Mouse (Mus musculus): ENCODE data around the gene Slc22a23. TPM values are rescaled to one million over a fixed set of nuclear protein-coding genes. Genes with fewer than 3 reads are reported as not detected.

The Slc22a23 gene
- total RNA-seq, 1 experiment, result 5.9 TPM

DNA sequence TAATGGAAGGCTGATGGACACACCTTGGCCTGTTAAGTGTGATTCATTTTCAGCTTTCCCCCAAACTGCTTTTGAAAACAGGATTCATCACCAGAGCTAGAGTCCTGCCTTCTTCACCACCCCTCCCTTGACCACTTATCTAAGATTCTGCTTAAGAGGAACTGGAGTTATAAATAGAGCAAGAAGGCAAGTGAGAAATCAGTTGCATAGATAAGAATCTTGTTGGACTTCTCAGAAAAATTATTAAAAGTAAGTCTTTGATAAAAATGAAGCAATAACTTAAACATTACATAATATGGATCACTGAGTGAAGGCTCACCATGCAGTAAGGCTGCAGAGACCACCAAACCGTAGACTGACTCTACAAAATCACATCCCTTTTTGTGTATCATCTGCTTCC lies 18.0 kb downstream of the Slc22a23 start:
- Histone ChIP-seq H3K9me3 (ENCODE audit: control insufficient read depth, insufficient read depth, low read depth, low read length) (no peaks in the 10 kb centered on the region), H3K4me1 (ENCODE audit: control insufficient read depth in 2 of 2, insufficient read depth in 2 of 2, low read length in 2 of 2, poor library complexity in 1 of 2) (0 out of 4 replicates have a peak, but pooled peaks cover 0 to 1% of the 10 kb centered on the region in 2 experiments), H3K36me3 (ENCODE audit: control insufficient read depth, insufficient read depth, low read length, poor library complexity, severe bottlenecking) (no peaks in the 10 kb centered on the region), H3K4me3 (ENCODE audit: insufficient read depth in 1 of 2, low read depth in 1 of 2, low read length in 2 of 2, poor library complexity in 1 of 2, severe bottlenecking in 1 of 2) (no peak overlapping the region), H3K27ac (ENCODE audit: insufficient read depth, low read depth, low read length, poor library complexity, severe bottlenecking) (no peak overlapping the region), H3K9ac (ENCODE audit: insufficient read depth, low read depth, low read length, poor library complexity, severe bottlenecking) (no peak overlapping the region)
- in situ Hi-C loops (cut with MboI; ENCODE audit: low sequenced_read_pairs in 2 of 2, unreplicated experiment in 2 of 2), result no loop called here
- TF ChIP-seq HCFC1 (IDR thresholded peaks at IDR 0.05; ENCODE audit: borderline replicate concordance, insufficient read depth, low read length) (no peak), CHD2 (IDR thresholded peaks at IDR 0.05; ENCODE audit: low read depth, low read length) (no peak), ZNF384 (IDR thresholded peaks at IDR 0.05; ENCODE audit: low read depth, low read length) (no peak), ZC3H11A (IDR thresholded peaks at IDR 0.05; ENCODE audit: borderline replicate concordance, low read depth, low read length) (no peak), MAFK (IDR thresholded peaks at IDR 0.05; ENCODE audit: insufficient read depth, low read depth, low read length) (no peak)
- no peak for DNase-seq (ENCODE audit: low read depth, low spot score)

DNA sequence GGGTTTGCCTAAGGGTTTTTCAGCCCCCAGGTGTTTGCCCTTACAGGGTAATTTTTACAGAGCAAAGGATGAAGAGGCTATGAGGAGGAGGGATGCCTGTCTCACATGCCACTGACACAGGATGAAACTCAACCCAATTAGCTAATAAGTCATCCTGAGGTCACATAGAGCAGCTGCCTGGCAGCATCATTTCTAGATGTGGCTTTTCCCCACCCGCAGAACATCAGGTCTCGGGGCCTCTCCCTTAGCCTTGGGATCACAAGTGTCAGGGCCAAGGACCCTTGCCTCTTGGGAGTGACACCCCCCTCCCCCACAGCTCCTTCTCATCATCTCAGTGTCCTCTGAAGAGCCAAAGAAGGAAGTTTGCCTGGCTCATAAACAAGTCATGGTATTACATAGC lies 21.6 kb downstream of the Slc22a23 start:
- no peaks in the 10 kb centered on the region for H3K9me3 ChIP-seq (ENCODE audit: control insufficient read depth, insufficient read depth, low read depth, low read length)
- TF ChIP-seq ZNF384 (IDR thresholded peaks at IDR 0.05; ENCODE audit: low read depth, low read length), result no peak
- TF ChIP-seq MAFK (IDR thresholded peaks at IDR 0.05; ENCODE audit: insufficient read depth, low read depth, low read length), result no peak
- no peak for TF ChIP-seq HCFC1 (IDR thresholded peaks at IDR 0.05; ENCODE audit: borderline replicate concordance, insufficient read depth, low read length)
- no peak for TF ChIP-seq ZC3H11A (IDR thresholded peaks at IDR 0.05; ENCODE audit: borderline replicate concordance, low read depth, low read length)
- no peak for TF ChIP-seq CHD2 (IDR thresholded peaks at IDR 0.05; ENCODE audit: low read depth, low read length)

DNA sequence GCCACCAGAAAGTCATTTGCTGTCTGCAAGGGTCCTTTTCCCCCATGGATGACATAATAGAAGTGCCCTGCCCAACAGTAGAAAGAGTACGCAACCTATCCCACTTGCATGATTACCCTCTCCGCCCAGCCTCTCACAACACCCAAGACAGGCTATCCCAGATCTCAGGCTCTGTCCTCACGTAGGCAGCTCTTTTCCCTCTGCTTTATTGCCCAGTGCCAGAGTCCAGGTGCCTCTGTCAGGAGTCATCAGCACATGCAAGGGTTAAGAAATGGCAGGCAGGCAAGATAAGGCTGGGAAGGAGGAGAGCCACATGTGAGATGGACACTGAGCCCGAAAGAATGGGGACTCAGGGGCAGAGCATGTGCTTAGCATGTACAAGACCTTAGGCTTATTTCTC lies 24.5 kb downstream of the Slc22a23 start:
- in situ Hi-C loops (cut with MboI; ENCODE audit: low sequenced_read_pairs in 2 of 2, unreplicated experiment in 2 of 2), result no loop called here
- H3K4me1 ChIP-seq (ENCODE audit: control insufficient read depth in 2 of 2, insufficient read depth in 2 of 2, low read length in 2 of 2, poor library complexity in 1 of 2), result no peaks in the 10 kb centered on the region
- no peaks in the 10 kb centered on the region for H3K9me3 ChIP-seq (ENCODE audit: control insufficient read depth, insufficient read depth, low read depth, low read length)

More for the DNA sequence above, 21.6 kb downstream of the Slc22a23 start:
- H3K4me3 ChIP-seq (ENCODE audit: insufficient read depth in 1 of 2, low read depth in 1 of 2, low read length in 2 of 2, poor library complexity in 1 of 2, severe bottlenecking in 1 of 2), result no peak overlapping the region
- in situ Hi-C loops (cut with MboI; ENCODE audit: low sequenced_read_pairs in 2 of 2, unreplicated experiment in 2 of 2), result no loop called here
- H3K36me3 ChIP-seq (ENCODE audit: control insufficient read depth, insufficient read depth, low read length, poor library complexity, severe bottlenecking), result no peaks in the 10 kb centered on the region
- H3K9ac ChIP-seq (ENCODE audit: insufficient read depth, low read depth, low read length, poor library complexity, severe bottlenecking), result no peak overlapping the region
- 0 out of 4 replicates have a peak, but pooled peaks cover 0 to 1% of the 10 kb centered on the region in 2 experiments for H3K4me1 ChIP-seq (ENCODE audit: control insufficient read depth in 2 of 2, insufficient read depth in 2 of 2, low read length in 2 of 2, poor library complexity in 1 of 2)
- no peak for DNase-seq (ENCODE audit: low read depth, low spot score)
- no peak overlapping the region for H3K27ac ChIP-seq (ENCODE audit: insufficient read depth, low read depth, low read length, poor library complexity, severe bottlenecking)

GRCm38 (mm10) chr13:34317051-34317450 lies 27.9 kb downstream of the Slc22a23 start:
- TF ChIP-seq MAFK (IDR thresholded peaks at IDR 0.05; ENCODE audit: insufficient read depth, low read depth, low read length) (no peak), ZC3H11A (IDR thresholded peaks at IDR 0.05; ENCODE audit: borderline replicate concordance, low read depth, low read length) (no peak), ZNF384 (IDR thresholded peaks at IDR 0.05; ENCODE audit: low read depth, low read length) (no peak), HCFC1 (IDR thresholded peaks at IDR 0.05; ENCODE audit: borderline replicate concordance, insufficient read depth, low read length) (no peak), CHD2 (IDR thresholded peaks at IDR 0.05; ENCODE audit: low read depth, low read length) (no peak)
- no peaks in the 10 kb centered on the region for H3K36me3 ChIP-seq (ENCODE audit: control insufficient read depth, insufficient read depth, low read length, poor library complexity, severe bottlenecking)
- H3K9me3 ChIP-seq (ENCODE audit: control insufficient read depth, insufficient read depth, low read depth, low read length), result no peaks in the 10 kb centered on the region
- no peak overlapping the region for H3K27ac ChIP-seq (ENCODE audit: insufficient read depth, low read depth, low read length, poor library complexity, severe bottlenecking)
- H3K4me1 ChIP-seq (ENCODE audit: control insufficient read depth in 2 of 2, insufficient read depth in 2 of 2, low read length in 2 of 2, poor library complexity in 1 of 2), result no peaks in the 10 kb centered on the region
- DNase-seq (ENCODE audit: low read depth, low spot score), result no peak
- in situ Hi-C loops (cut with MboI; ENCODE audit: low sequenced_read_pairs in 2 of 2, unreplicated experiment in 2 of 2), result no loop called here
- H3K9ac ChIP-seq (ENCODE audit: insufficient read depth, low read depth, low read length, poor library complexity, severe bottlenecking), result no peak overlapping the region
- no peak overlapping the region for H3K4me3 ChIP-seq (ENCODE audit: insufficient read depth in 1 of 2, low read depth in 1 of 2, low read length in 2 of 2, poor library complexity in 1 of 2, severe bottlenecking in 1 of 2)

More for the DNA sequence above, 24.5 kb downstream of the Slc22a23 start:
- H3K27ac ChIP-seq (ENCODE audit: insufficient read depth, low read depth, low read length, poor library complexity, severe bottlenecking), result no peak overlapping the region
- H3K36me3 ChIP-seq (ENCODE audit: control insufficient read depth, insufficient read depth, low read length, poor library complexity, severe bottlenecking), result no peaks in the 10 kb centered on the region
- no peak overlapping the region for H3K4me3 ChIP-seq (ENCODE audit: insufficient read depth in 1 of 2, low read depth in 1 of 2, low read length in 2 of 2, poor library complexity in 1 of 2, severe bottlenecking in 1 of 2)
- H3K9ac ChIP-seq (ENCODE audit: insufficient read depth, low read depth, low read length, poor library complexity, severe bottlenecking), result no peak overlapping the region
- no peak for TF ChIP-seq CHD2 (IDR thresholded peaks at IDR 0.05; ENCODE audit: low read depth, low read length)
- no peak for TF ChIP-seq ZNF384 (IDR thresholded peaks at IDR 0.05; ENCODE audit: low read depth, low read length)
- TF ChIP-seq HCFC1 (IDR thresholded peaks at IDR 0.05; ENCODE audit: borderline replicate concordance, insufficient read depth, low read length), result no peak
- TF ChIP-seq MAFK (IDR thresholded peaks at IDR 0.05; ENCODE audit: insufficient read depth, low read depth, low read length), result no peak
- TF ChIP-seq ZC3H11A (IDR thresholded peaks at IDR 0.05; ENCODE audit: borderline replicate concordance, low read depth, low read length), result no peak
- no peak for DNase-seq (ENCODE audit: low read depth, low spot score)

GRCm38 (mm10) chr13:34316511-34316910 lies 28.5 kb downstream of the Slc22a23 start:
- Histone ChIP-seq H3K9ac (ENCODE audit: insufficient read depth, low read depth, low read length, poor library complexity, severe bottlenecking) (no peak overlapping the region), H3K4me3 (ENCODE audit: insufficient read depth in 1 of 2, low read depth in 1 of 2, low read length in 2 of 2, poor library complexity in 1 of 2, severe bottlenecking in 1 of 2) (no peak overlapping the region), H3K27ac (ENCODE audit: insufficient read depth, low read depth, low read length, poor library complexity, severe bottlenecking) (no peak overlapping the region), H3K9me3 (ENCODE audit: control insufficient read depth, insufficient read depth, low read depth, low read length) (no peaks in the 10 kb centered on the region), H3K36me3 (ENCODE audit: control insufficient read depth, insufficient read depth, low read length, poor library complexity, severe bottlenecking) (no peaks in the 10 kb centered on the region), H3K4me1 (ENCODE audit: control insufficient read depth in 2 of 2, insufficient read depth in 2 of 2, low read length in 2 of 2, poor library complexity in 1 of 2) (no peaks in the 10 kb centered on the region)
- DNase-seq (ENCODE audit: low read depth, low spot score), result no peak
- in situ Hi-C loops (cut with MboI; ENCODE audit: low sequenced_read_pairs in 2 of 2, unreplicated experiment in 2 of 2), result no loop called here
- TF ChIP-seq ZC3H11A (IDR thresholded peaks at IDR 0.05; ENCODE audit: borderline replicate concordance, low read depth, low read length) (no peak), ZNF384 (IDR thresholded peaks at IDR 0.05; ENCODE audit: low read depth, low read length) (no peak), MAFK (IDR thresholded peaks at IDR 0.05; ENCODE audit: insufficient read depth, low read depth, low read length) (no peak), CHD2 (IDR thresholded peaks at IDR 0.05; ENCODE audit: low read depth, low read length) (no peak), HCFC1 (IDR thresholded peaks at IDR 0.05; ENCODE audit: borderline replicate concordance, insufficient read depth, low read length) (no peak)

All from ES-E14 (cell line).